Mouse (Mus musculus) intestine, postnatal 0 days (tissue): ENCODE data around the gene Gm20509. TPM values are rescaled to one million over a fixed set of nuclear protein-coding genes. Genes with fewer than 3 reads are reported as not detected.

Experiments
- ATAC-seq: fragments of 200-750 bp; cut with Nextera tagmentation; 2 replicates; pipeline ENCODE4 v1.8.0; 2017; ENCODE audit warnings: mild to moderate bottlenecking, moderate TSS enrichment, moderate library complexity
- H3K27ac ChIP-seq: fragments of 300-500 bp; sonication (generic); 2 replicates; pipeline ENCODE4 v1.5.1; 2014; ENCODE audit warnings: mild to moderate bottlenecking, low read depth, low read length, moderate library complexity
- H3K27me3 ChIP-seq: fragments of 300-500 bp; sonication (generic); replicated peaks from 2 replicates; pipeline ENCODE4 v1.6.1; 2014; ENCODE audit warnings: low read length, mixed read lengths; ENCODE audit not compliant: control insufficient read depth, insufficient read depth
- H3K36me3 ChIP-seq: fragments of 300-500 bp; sonication (generic); 2 replicates; pipeline ENCODE4 v1.6.1; 2014; ENCODE audit warnings: mild to moderate bottlenecking, moderate library complexity; ENCODE audit not compliant: control insufficient read depth, insufficient read depth
- H3K4me1 ChIP-seq: fragments of 300-500 bp; sonication (generic); replicated peaks from 2 replicates; pipeline ENCODE4 v1.6.1; 2014; ENCODE audit warnings: antibody characterized with exemption, low read length, mixed read lengths; ENCODE audit not compliant: control insufficient read depth, insufficient read depth
- H3K4me2 ChIP-seq: fragments of 300-500 bp; sonication (generic); replicated peaks from 2 replicates; pipeline ENCODE4 v1.6.1; 2014; ENCODE audit warnings: low read depth, mild to moderate bottlenecking, moderate library complexity
- H3K4me3 ChIP-seq: fragments of 300-500 bp; sonication (generic); 2 replicates; pipeline ENCODE4 v1.5.1; 2014; ENCODE audit warnings: low read depth, low read length
- H3K9ac ChIP-seq: fragments of 300-500 bp; sonication (generic); 2 replicates; pipeline ENCODE4 v1.6.1; 2014; ENCODE audit warnings: mild to moderate bottlenecking, low read depth, low read length
- H3K9me3 ChIP-seq: fragments of 300-500 bp; sonication (generic); 2 replicates; pipeline ENCODE4 v1.6.1; 2016; ENCODE audit warnings: mixed run types; ENCODE audit not compliant: control insufficient read depth
- CTCF ChIP-seq: sonication (generic); IDR thresholded peaks from 2 replicates; pipeline ENCODE4 v1.5.1; 2016; ENCODE audit warnings: low read depth, mild to moderate bottlenecking, control low read depth, antibody characterized with exemption, moderate library complexity
- WGBS: fragments of 180-500 bp; shearing (Covaris S2); extraction: QIAGEN DNeasy Blood & Tissue Kit; methylation state at CpG from one replicate; pipeline ENCODE4 v1.1.7; 2014; 5-methylcytosine and 5-hydroxymethylcytosine counted together
- polyA plus RNA-seq: library from polyadenylated mRNA; unstranded; fragments of >200 nt; fragmentation: Nextera tagmentation; extraction: Ambion mirVana; gene quantifications from 2 replicates; pipeline ENCODE4 v1.2.1, GENCODE M21; 2015

The Gm20509 gene
- polyA plus RNA-seq: not detected in 2 replicates

- H3K27me3 ChIP-seq: peaks cover 3% of the 10 kb centered on the region; the same call in 1 of the 2 replicates
- no peak for TF ChIP-seq CTCF
- 95% methylated on average over 4 of the region's 4 CpGs for WGBS
- no peak for ATAC-seq
- H3K4me3 ChIP-seq: peak within 1 kb of the TSS; percentile 39
- H3K36me3 ChIP-seq: no peaks in the 10 kb centered on the region
- no peaks in the 10 kb centered on the region for H3K9me3 ChIP-seq
- peak within 1 kb of the TSS; percentile 45; the same call in 1 of the 2 replicates for H3K9ac ChIP-seq
- H3K4me1 ChIP-seq: peaks cover 5% of the 10 kb centered on the region; the same call in 1 of the 2 replicates
- H3K27ac ChIP-seq: no peak within 1 kb of the TSS
- H3K4me2 ChIP-seq: peak within 1 kb of the TSS; percentile 84
Observed at GRCm38 (mm10) chr9:73102181-73102580, at the start of gene Gm20509. Gm20509 (plus strand) TSS chr9:73102470.

GRCm38 (mm10) chr9:73055441-73055911 is 46.8 kb upstream of the Gm20509 start:
- H3K4me2 ChIP-seq: no peak overlapping the region
- ATAC-seq: no peak
- no peak overlapping the region for H3K27ac ChIP-seq
- no peaks in the 10 kb centered on the region for H3K4me1 ChIP-seq
- H3K27me3 ChIP-seq: no peaks in the 10 kb centered on the region
- no peak overlapping the region for H3K9ac ChIP-seq
- WGBS: 41% methylated on average over 10 of the region's 10 CpGs
- no peaks in the 10 kb centered on the region for H3K9me3 ChIP-seq
- no peak for TF ChIP-seq CTCF
- H3K36me3 ChIP-seq: no peaks in the 10 kb centered on the region
- no peak overlapping the region for H3K4me3 ChIP-seq

- H3K9ac ChIP-seq: no peak overlapping the region
- H3K27ac ChIP-seq: no peak overlapping the region
- H3K27me3 ChIP-seq: no peaks in the 10 kb centered on the region
- TF ChIP-seq CTCF: no peak
- H3K9me3 ChIP-seq: no peaks in the 10 kb centered on the region
- ATAC-seq: no peak
- no peak overlapping the region for H3K4me2 ChIP-seq
- H3K36me3 ChIP-seq: no peaks in the 10 kb centered on the region
- WGBS: 90% methylated on average over 4 of the region's 4 CpGs
- no peaks in the 10 kb centered on the region for H3K4me1 ChIP-seq
- H3K4me3 ChIP-seq: no peak overlapping the region
Observed at GRCm38 (mm10) chr9:73059224-73059623, 43.0 kb upstream of the Gm20509 start.

- Histone ChIP-seq H3K4me1 (no peaks in the 10 kb centered on the region), H3K27me3 (no peaks in the 10 kb centered on the region), H3K4me3 (no peak overlapping the region), H3K9ac (no peak overlapping the region), H3K27ac (no peak overlapping the region), H3K9me3 (no peaks in the 10 kb centered on the region), H3K4me2 (no peak overlapping the region; the same call in 1 of the 2 replicates), H3K36me3 (no peaks in the 10 kb centered on the region)
- TF ChIP-seq CTCF: no peak
- 39% methylated on average over 15 of the region's 15 CpGs for WGBS
- no peak for ATAC-seq
Observed at GRCm38 (mm10) chr9:73063621-73064290, 38.5 kb upstream of the Gm20509 start.

GRCm38 (mm10) chr9:73067086-73067485 is 35.2 kb upstream of the Gm20509 start:
- no peak overlapping the region for H3K27ac ChIP-seq
- WGBS: 36% methylated on average over 10 of the region's 10 CpGs

GRCm38 (mm10) chr9:73068230-73068679 is 34.0 kb upstream of the Gm20509 start:
- Histone ChIP-seq H3K4me2 (peak overlapping the region; percentile 6), H3K9ac (no peak overlapping the region)
- 16% methylated on average over 6 of the region's 6 CpGs for WGBS

More at GRCm38 (mm10) chr9:73067086-73067485, 35.2 kb upstream of the Gm20509 start:
- H3K9me3 ChIP-seq: no peaks in the 10 kb centered on the region
- TF ChIP-seq CTCF: no peak
- no peaks in the 10 kb centered on the region for H3K4me1 ChIP-seq
- no peak overlapping the region for H3K9ac ChIP-seq
- H3K4me3 ChIP-seq: no peak overlapping the region
- no peak for ATAC-seq
- H3K4me2 ChIP-seq: peak overlapping the region; percentile 31
- H3K36me3 ChIP-seq: no peaks in the 10 kb centered on the region
- no peaks in the 10 kb centered on the region for H3K27me3 ChIP-seq

More at GRCm38 (mm10) chr9:73068230-73068679, 34.0 kb upstream of the Gm20509 start:
- peak overlapping the region; percentile 69 for H3K27ac ChIP-seq
- no peaks in the 10 kb centered on the region for H3K27me3 ChIP-seq
- peak; percentile 87 for ATAC-seq
- TF ChIP-seq CTCF: no peak
- H3K4me3 ChIP-seq: no peak overlapping the region
- no peaks in the 10 kb centered on the region for H3K36me3 ChIP-seq
- H3K9me3 ChIP-seq: no peaks in the 10 kb centered on the region
- no peaks in the 10 kb centered on the region for H3K4me1 ChIP-seq
